In the genomic region with DNA sequence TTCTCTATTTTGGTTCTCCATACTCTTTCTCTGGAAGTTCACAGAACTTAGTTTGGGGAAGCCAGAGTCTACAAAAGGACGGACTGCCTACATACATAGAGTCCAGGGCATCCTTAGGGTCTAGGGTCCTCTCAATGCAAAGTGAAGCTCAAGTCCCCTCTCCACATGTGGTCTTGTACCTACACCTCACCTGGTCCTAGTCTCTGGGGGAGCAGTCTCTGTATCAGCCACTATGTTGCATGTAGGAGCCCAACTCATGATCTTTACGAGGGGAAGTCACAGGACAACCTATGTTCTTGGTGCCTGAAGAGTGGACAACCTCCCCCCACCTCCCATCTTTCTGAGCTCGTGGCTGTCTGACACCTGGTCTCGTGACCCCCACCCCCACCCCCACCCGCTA, we compare ENCODE assay signal across 8 mouse cellular contexts. TPM values are rescaled to one million over a fixed set of nuclear protein-coding genes. Genes with fewer than 3 reads are reported as not detected.
DNase-seq lines count a peak whose midpoint lies in the region; ATAC-seq lines count a peak whose summit lies in the region.

No protein-coding gene starts in this region.

- H3K9me3 ChIP-seq in kidney, embryonic 15.5 days (replicated peaks), result no peaks in the 10 kb centered on the region
- 0 out of 2 replicates have a peak, but pooled peaks cover 3% of the 10 kb centered on the region for H3K9me3 ChIP-seq in forebrain, embryonic 10.5 days
- no peaks in the 10 kb centered on the region for H3K9me3 ChIP-seq in limb, embryonic 11.5 days (ENCODE audit: control insufficient read depth, low read length)
- no peaks in the 10 kb centered on the region for H3K9me3 ChIP-seq in neural tube, embryonic 14.5 days (ENCODE audit: control insufficient read depth, low read length)

- H3K4me1 ChIP-seq in kidney, embryonic 15.5 days, result peaks cover 13% of the 10 kb centered on the region
- peaks cover 23% of the 10 kb centered on the region for H3K4me1 ChIP-seq in forebrain, embryonic 10.5 days
- H3K4me1 ChIP-seq in limb, embryonic 11.5 days (ENCODE audit: control insufficient read depth, insufficient read depth, low read length), result no peaks in the 10 kb centered on the region
- no peaks in the 10 kb centered on the region for H3K4me1 ChIP-seq in neural tube, embryonic 14.5 days (ENCODE audit: control insufficient read depth, insufficient read depth, low read length)

- no peak for DNase-seq in kidney, adult 9 months
- no peak for DNase-seq in forebrain, embryonic 10.5 days (ENCODE audit: extremely low spot score, low spot score)
- peak; percentile 23 for DNase-seq in limb, embryonic 11.5 days (ENCODE audit: low spot score)
- DNase-seq in frontal cortex, postnatal 14 days (ENCODE audit: low spot score in 2 of 2), result no peak
- DNase-seq in spleen, postnatal 36 days (ENCODE audit: low spot score in 2 of 2), result no peak

- H3K27me3 ChIP-seq in kidney, embryonic 15.5 days, result peaks cover 29% of the 10 kb centered on the region
- H3K27me3 ChIP-seq in forebrain, embryonic 10.5 days (ENCODE audit: poor library complexity, severe bottlenecking), result peaks cover 28% of the 10 kb centered on the region
- H3K27me3 ChIP-seq in limb, embryonic 11.5 days (ENCODE audit: control insufficient read depth, insufficient read depth, low read length), result 0 out of 2 replicates have a peak, but pooled peaks cover 2% of the 10 kb centered on the region
- no peaks in the 10 kb centered on the region for H3K27me3 ChIP-seq in neural tube, embryonic 14.5 days (ENCODE audit: control insufficient read depth, insufficient read depth, low read length)

- ATAC-seq in kidney, embryonic 15.5 days (replicated peaks; ENCODE audit: low FRiP score), result no peak; the same call in 1 of the 2 replicates
- peak; percentile 27; the same call in 1 of the 2 replicates for ATAC-seq in limb, embryonic 11.5 days (ENCODE audit: insufficient number of reproducible peaks, low FRiP score, low TSS enrichment, low read depth)
- ATAC-seq in neural tube, embryonic 14.5 days (ENCODE audit: low read depth), result no peak; the same call in 1 of the 2 replicates
- no peak for ATAC-seq in erythroid progenitor cell, adult 5-6 weeks (replicated peaks; ENCODE audit: low FRiP score, poor library complexity, severe bottlenecking)

- peak overlapping the region; percentile 92 for H3K4me2 ChIP-seq in kidney, embryonic 15.5 days
- peak overlapping the region; percentile 98 for H3K4me2 ChIP-seq in limb, embryonic 11.5 days (ENCODE audit: low read depth, severe bottlenecking)
- peak overlapping the region; percentile 97 for H3K4me2 ChIP-seq in neural tube, embryonic 14.5 days (ENCODE audit: low read depth, low read length)

- H3K36me3 ChIP-seq in kidney, embryonic 15.5 days, result no peaks in the 10 kb centered on the region
- no peaks in the 10 kb centered on the region; the same call in 1 of the 2 replicates for H3K36me3 ChIP-seq in forebrain, embryonic 10.5 days (replicated peaks)
- no peaks in the 10 kb centered on the region for H3K36me3 ChIP-seq in limb, embryonic 11.5 days (ENCODE audit: control insufficient read depth, insufficient read depth, low read length)
- no peaks in the 10 kb centered on the region for H3K36me3 ChIP-seq in neural tube, embryonic 14.5 days (ENCODE audit: control insufficient read depth, insufficient read depth, low read length)

- WGBS in kidney, embryonic 15.5 days, result 14% methylated on average over 5 of the region's 5 CpGs
- 8% methylated on average over 5 of the region's 5 CpGs for WGBS in forebrain, embryonic 10.5 days
- WGBS in limb, embryonic 11.5 days, result 16% methylated on average over 5 of the region's 5 CpGs
- 15% methylated on average over 5 of the region's 5 CpGs for WGBS in neural tube, embryonic 14.5 days

- H3K4me3 ChIP-seq in kidney, embryonic 15.5 days (replicated peaks), result peak overlapping the region; percentile 54
- H3K4me3 ChIP-seq in forebrain, embryonic 10.5 days, result peak overlapping the region; percentile 78
- H3K4me3 ChIP-seq in limb, embryonic 11.5 days (ENCODE audit: low read depth, low read length), result peak overlapping the region; percentile 44
- H3K4me3 ChIP-seq in neural tube, embryonic 14.5 days (ENCODE audit: low read depth, low read length), result peak overlapping the region; percentile 57

- no peak overlapping the region for H3K9ac ChIP-seq in kidney, embryonic 15.5 days
- no peak overlapping the region for H3K9ac ChIP-seq in limb, embryonic 11.5 days (ENCODE audit: low read length)
- H3K9ac ChIP-seq in neural tube, embryonic 14.5 days (replicated peaks; ENCODE audit: low read depth, low read length), result peak overlapping the region; percentile 72

- no peak overlapping the region for H3K27ac ChIP-seq in kidney, embryonic 15.5 days
- peak overlapping the region; percentile 90 for H3K27ac ChIP-seq in forebrain, embryonic 10.5 days
- no peak overlapping the region for H3K27ac ChIP-seq in limb, embryonic 11.5 days (replicated peaks; ENCODE audit: low read depth, low read length)
- no peak overlapping the region for H3K27ac ChIP-seq in neural tube, embryonic 14.5 days (ENCODE audit: low read depth, low read length)

RNA-seq across cellular contexts. Expression of a gene that starts 0.4 kb away (rescaled TPM):
- polyA plus RNA-seq in kidney, embryonic 15.5 days (2015; fragmentation: Nextera tagmentation; extraction: Ambion mirVana), result 0.36 and 0.44 TPM in 2 replicates
- polyA plus RNA-seq in forebrain, embryonic 10.5 days (2016; fragmentation: Nextera tagmentation; extraction: Ambion mirVana), result 1.2 and 1.9 TPM in 2 replicates
- polyA plus RNA-seq in limb, embryonic 11.5 days (2014; fragmentation: Nextera tagmentation; extraction: Ambion mirVana), result 0.33 and 1.2 TPM in 2 replicates
- polyA plus RNA-seq in neural tube, embryonic 14.5 days (2014; fragmentation: Nextera tagmentation; extraction: Ambion mirVana), result 1.4 and 2.8 TPM in 2 replicates
- 0.42 and 4.0 TPM in 2 replicates for total RNA-seq in erythroid progenitor cell, adult 5-6 weeks (2015; ENCODE audit: low replicate concordance)
- 0.53 and 0.64 TPM in 2 replicates for total RNA-seq in erythroid progenitor cell, adult 5-6 weeks (2017; ENCODE audit: low replicate concordance)

RNA-seq across cellular contexts. Expression of a gene that starts 1.0 kb away (rescaled TPM):
- 23.8 and 23.9 TPM in 2 replicates for polyA plus RNA-seq in kidney, embryonic 15.5 days (2015; fragmentation: Nextera tagmentation; extraction: Ambion mirVana)
- polyA plus RNA-seq in forebrain, embryonic 10.5 days (2016; fragmentation: Nextera tagmentation; extraction: Ambion mirVana), result 25.3 and 25.9 TPM in 2 replicates
- polyA plus RNA-seq in limb, embryonic 11.5 days (2014; fragmentation: Nextera tagmentation; extraction: Ambion mirVana), result 22.4 and 24.6 TPM in 2 replicates
- polyA plus RNA-seq in neural tube, embryonic 14.5 days (2014; fragmentation: Nextera tagmentation; extraction: Ambion mirVana), result 21.0 and 21.3 TPM in 2 replicates
- 3.2 and 11.3 TPM in 2 replicates for total RNA-seq in erythroid progenitor cell, adult 5-6 weeks (2015; ENCODE audit: low replicate concordance)
- 6.9 and 7.3 TPM in 2 replicates for total RNA-seq in erythroid progenitor cell, adult 5-6 weeks (2017; ENCODE audit: low replicate concordance)
